Comparison of ENCODE assay signal across 8 mouse cellular contexts in genomic region chr1:136782261-136782660, GRCm38 (mm10).
DNase-seq lines count a peak whose midpoint lies in the region; ATAC-seq lines count a peak whose summit lies in the region.

No protein-coding gene starts in this region.

- no peaks in the 10 kb centered on the region for H3K9me3 ChIP-seq in heart, embryonic 12.5 days (replicated peaks)
- no peaks in the 10 kb centered on the region for H3K9me3 ChIP-seq in midbrain, embryonic 15.5 days

- WGBS in heart, embryonic 12.5 days, result 33% methylated on average over 10 of the region's 10 CpGs
- WGBS in midbrain, embryonic 15.5 days, result 15% methylated on average over 10 of the region's 10 CpGs

- ATAC-seq in heart, embryonic 12.5 days (ENCODE audit: insufficient number of reproducible peaks, low FRiP score), result no peak
- peak; percentile 37; the same call in 1 of the 2 replicates for ATAC-seq in midbrain, embryonic 15.5 days (replicated peaks)

- no peak overlapping the region for H3K9ac ChIP-seq in heart, embryonic 12.5 days
- H3K9ac ChIP-seq in midbrain, embryonic 15.5 days, result no peak overlapping the region

- no peak overlapping the region for H3K27ac ChIP-seq in heart, embryonic 12.5 days (ENCODE audit: poor library complexity, severe bottlenecking)
- H3K27ac ChIP-seq in midbrain, embryonic 15.5 days, result no peak overlapping the region

- H3K4me1 ChIP-seq in heart, embryonic 12.5 days (replicated peaks), result peaks cover 17% of the 10 kb centered on the region
- peaks cover 24% of the 10 kb centered on the region for H3K4me1 ChIP-seq in midbrain, embryonic 15.5 days

- no peaks in the 10 kb centered on the region for H3K36me3 ChIP-seq in heart, embryonic 12.5 days
- H3K36me3 ChIP-seq in midbrain, embryonic 15.5 days (replicated peaks), result no peaks in the 10 kb centered on the region

- H3K27me3 ChIP-seq in heart, embryonic 12.5 days (replicated peaks), result no peaks in the 10 kb centered on the region
- 0 out of 2 replicates have a peak, but pooled peaks cover 3% of the 10 kb centered on the region for H3K27me3 ChIP-seq in midbrain, embryonic 15.5 days (replicated peaks)

- peak overlapping the region; percentile 53 for H3K4me2 ChIP-seq in heart, embryonic 12.5 days
- peak overlapping the region; percentile 60 for H3K4me2 ChIP-seq in midbrain, embryonic 15.5 days

- peak; percentile 35 for DNase-seq in adrenal gland, postnatal 10 days
- no peak for DNase-seq in adrenal gland, postnatal 25 days
- peak; percentile 38 to 68 for DNase-seq in kidney, postnatal 25 days
- DNase-seq in gastrocnemius, postnatal 25 days, result no peak
- no peak for DNase-seq in thymus, postnatal 4 days
- DNase-seq in urinary bladder, adult 18-20 months (ENCODE audit: low spot score in 2 of 2), result no peak

- peak overlapping the region; percentile 26; the same call in 1 of the 2 replicates for H3K4me3 ChIP-seq in heart, embryonic 12.5 days
- H3K4me3 ChIP-seq in midbrain, embryonic 15.5 days, result peak overlapping the region; percentile 38

Comparison
In these comparisons a context has a peak if more than half of its experiments do, and no peak if none do; other contexts are left out.
1. DNase-seq: peak in adrenal gland, postnatal 10 days (single experiment) and kidney, postnatal 25 days (2 of 2); none in adrenal gland, postnatal 25 days (single experiment), gastrocnemius, postnatal 25 days (single experiment), thymus, postnatal 4 days (single experiment) and urinary bladder, adult 18-20 months (0 of 2).